Mouse (Mus musculus) ES-Bruce4 (cell line): ENCODE measurements at regions not wholly inside any gene's neighbourhood (a gene's known extent, or its start where the extent isn't known, plus 50 kb on each side); places are given as distances from the start of the nearest gene placed in this dataset.
"Not testable (repeated sequence)": the region's sequence is repeated elsewhere in the genome, so short reads cannot be mapped to it uniquely, and the experiment has no call there.

ENCODE experiments used
- H3K27ac ChIP-seq: 2 replicates; pipeline ENCODE4 v1.5.1; 2012; ENCODE audit warnings: low read length, inconsistent platforms; ENCODE audit not compliant: insufficient read depth
- H3K27me3 ChIP-seq: 2 replicates; pipeline ENCODE4 v1.6.1; 2012; ENCODE audit warnings: mild to moderate bottlenecking, low read length, inconsistent platforms; ENCODE audit not compliant: control insufficient read depth, poor library complexity, insufficient read depth, severe bottlenecking
- H3K36me3 ChIP-seq: 2 replicates; pipeline ENCODE4 v1.6.1; 2012; ENCODE audit warnings: inconsistent platforms, mild to moderate bottlenecking, low read length, moderate library complexity; ENCODE audit not compliant: control insufficient read depth, poor library complexity, insufficient read depth, severe bottlenecking
- H3K4me1 ChIP-seq: one replicate; pipeline ENCODE4 v1.8.1; 2011; ENCODE audit warnings: low read length; ENCODE audit not compliant: control insufficient read depth, insufficient read depth
- H3K4me3 ChIP-seq: 2 replicates; pipeline ENCODE4 v1.5.1; 2011; ENCODE audit warnings: low read depth, mild to moderate bottlenecking, low read length
- H3K9ac ChIP-seq: 2 replicates; pipeline ENCODE4 v1.6.1; 2012; ENCODE audit warnings: low read depth, mild to moderate bottlenecking, inconsistent platforms; ENCODE audit not compliant: poor library complexity, severe bottlenecking
- H3K9me3 ChIP-seq: replicated peaks from 2 replicates; pipeline ENCODE4 v1.6.1; 2012; ENCODE audit warnings: mild to moderate bottlenecking, low read length, inconsistent platforms; ENCODE audit not compliant: control insufficient read depth, poor library complexity, insufficient read depth, severe bottlenecking
- CTCF ChIP-seq: IDR thresholded peaks from one replicate; pipeline ENCODE4 v1.8.1; 2011; ENCODE audit warnings: low read depth, low read length
- EP300 ChIP-seq: IDR thresholded peaks from 2 replicates; pipeline ENCODE4 v1.6.1; 2011; ENCODE audit warnings: low read depth, low read length; ENCODE audit not compliant: insufficient read depth
- POLR2A ChIP-seq: IDR thresholded peaks from one replicate; pipeline ENCODE4 v1.8.1; 2011; ENCODE audit warnings: low read length; ENCODE audit not compliant: insufficient read depth

DNA sequence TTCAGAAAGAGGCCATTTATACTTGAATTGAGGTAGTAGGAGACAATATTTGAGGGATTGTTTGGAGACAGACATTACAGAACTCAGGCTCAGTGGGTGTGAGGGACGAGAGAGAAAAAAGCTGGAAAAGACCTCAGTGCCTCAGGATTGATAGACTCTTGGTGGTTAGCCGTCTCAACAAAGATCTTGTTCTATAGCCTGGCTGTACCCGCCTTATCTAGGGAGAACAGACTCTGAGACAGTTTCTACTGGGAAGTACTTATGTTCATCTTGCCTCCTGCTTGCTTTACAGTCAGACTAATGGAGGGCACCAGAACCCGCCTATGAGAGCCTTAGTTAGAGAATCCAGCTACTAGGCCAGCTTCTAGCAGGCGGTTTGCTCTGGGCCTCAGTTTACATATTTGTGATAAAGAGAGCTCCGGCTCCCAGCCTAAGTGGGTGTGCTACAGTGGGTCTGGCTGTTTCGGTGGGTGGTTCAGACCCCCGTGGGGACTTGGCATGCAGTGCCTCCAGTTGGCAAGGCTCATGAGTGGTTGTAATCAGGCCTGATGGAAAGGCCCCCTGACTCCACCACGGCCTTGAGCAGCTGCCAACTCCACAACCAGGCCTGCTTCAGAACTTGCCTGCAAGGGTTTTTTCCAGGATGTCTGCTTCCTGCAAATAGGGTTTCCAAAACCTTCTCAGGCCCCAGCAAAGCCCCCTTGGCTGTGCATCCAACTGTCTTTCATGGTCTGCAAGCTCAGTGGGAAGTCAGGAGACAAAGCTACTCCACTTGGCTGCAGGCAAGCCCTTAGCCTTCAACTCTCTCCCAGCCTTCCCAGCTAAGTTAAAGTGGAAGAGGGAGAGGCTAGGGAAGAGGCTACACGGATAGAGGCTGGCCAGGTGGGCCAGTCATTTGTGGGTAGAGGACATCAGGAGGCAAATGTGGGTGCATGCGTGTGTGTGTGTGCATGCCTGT, 124.1 kb downstream of the Zfp36l1 start:
- Histone ChIP-seq H3K4me3 (no peak overlapping the region), H3K9me3 (no peaks in the 10 kb centered on the region), H3K27ac (no peak overlapping the region), H3K9ac (no peak overlapping the region), H3K4me1 (no peaks in the 10 kb centered on the region), H3K36me3 (no peaks in the 10 kb centered on the region), H3K27me3 (no peaks in the 10 kb centered on the region)
- TF ChIP-seq POLR2A (no peak), EP300 (no peak), CTCF (no peak)

DNA sequence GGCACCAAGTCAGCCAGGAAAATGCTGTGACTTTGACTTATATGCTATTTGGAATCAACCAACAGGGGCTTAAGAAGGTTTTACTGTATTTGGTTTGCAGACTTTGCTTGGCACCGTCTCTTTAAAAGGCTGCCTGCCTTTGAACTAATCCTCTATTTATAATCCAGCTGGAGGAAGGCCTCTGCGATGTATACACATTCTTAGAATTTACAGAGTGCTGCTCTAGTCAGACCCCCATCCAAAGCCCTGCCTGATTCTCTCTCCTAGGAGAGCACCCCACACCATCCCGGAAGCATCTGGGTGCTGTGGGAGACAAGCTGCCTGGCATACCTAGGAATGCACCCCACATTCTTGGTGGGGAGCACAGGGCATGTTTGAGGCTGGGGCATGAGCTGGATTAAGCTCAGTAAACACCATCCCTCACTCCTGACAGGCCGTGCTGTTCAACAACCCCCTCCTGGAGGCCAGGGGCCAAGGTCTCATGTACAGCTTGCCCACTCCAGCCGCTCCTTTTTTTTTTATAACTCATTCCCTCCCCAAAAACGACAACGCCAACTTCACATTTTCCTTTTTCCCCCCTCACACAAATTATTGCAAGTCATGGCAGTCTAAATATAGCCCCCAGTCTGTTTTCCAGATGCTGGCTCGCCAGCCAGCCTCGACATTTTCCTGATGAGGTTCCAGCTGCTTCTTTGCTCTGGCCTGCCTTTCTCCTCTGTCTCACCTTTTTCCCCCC, 126.4 kb downstream of the Zfp36l1 start:
- TF ChIP-seq EP300 (no peak), POLR2A (no peak), CTCF (no peak)
- Histone ChIP-seq H3K4me1 (peaks cover 4% of the 10 kb centered on the region), H3K9ac (no peak overlapping the region), H3K4me3 (no peak overlapping the region), H3K27me3 (no peaks in the 10 kb centered on the region), H3K27ac (no peak overlapping the region), H3K36me3 (no peaks in the 10 kb centered on the region), H3K9me3 (no peaks in the 10 kb centered on the region)

DNA sequence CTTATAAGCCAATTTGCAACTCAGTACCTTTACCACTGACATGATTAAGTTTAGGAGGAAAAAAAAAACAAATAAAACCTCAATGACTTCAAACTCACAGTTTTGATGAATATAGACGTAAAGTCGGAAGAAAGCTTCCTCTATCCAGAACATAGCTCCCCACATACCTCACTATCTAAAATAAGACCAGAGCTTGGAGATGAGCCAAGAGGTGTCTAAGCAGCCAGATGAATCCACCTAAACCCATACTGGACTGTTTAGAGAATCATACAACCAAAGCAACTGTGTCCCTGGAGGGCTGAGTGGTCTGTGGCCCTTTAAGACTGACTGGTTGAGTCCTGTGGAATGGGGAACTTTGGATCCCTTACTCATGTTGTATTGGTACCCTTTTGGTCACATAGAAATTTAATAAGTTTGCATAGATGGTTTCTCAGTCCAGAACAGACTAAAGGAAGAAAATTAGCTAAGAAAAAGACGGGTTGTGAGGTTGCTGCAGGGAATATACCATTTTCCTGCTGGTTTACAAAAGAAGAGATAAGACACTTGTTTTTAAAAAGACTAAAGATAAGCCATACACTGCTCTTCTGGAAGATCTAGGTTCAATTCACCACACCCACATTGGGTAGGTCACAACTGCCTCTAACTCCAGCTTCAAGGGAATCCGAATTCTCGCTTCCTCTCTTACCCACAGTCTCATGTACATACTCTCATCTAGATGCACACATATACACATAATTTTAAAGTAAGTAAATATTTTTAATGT, 127.6 kb downstream of the Zfp36l1 start:
- no peak overlapping the region for H3K4me3 ChIP-seq
- H3K36me3 ChIP-seq: no peaks in the 10 kb centered on the region
- H3K9ac ChIP-seq: no peak overlapping the region
- H3K9me3 ChIP-seq: no peaks in the 10 kb centered on the region
- TF ChIP-seq POLR2A: no peak
- H3K27me3 ChIP-seq: no peaks in the 10 kb centered on the region
- peaks cover 4% of the 10 kb centered on the region for H3K4me1 ChIP-seq
- H3K27ac ChIP-seq: no peak overlapping the region

DNA sequence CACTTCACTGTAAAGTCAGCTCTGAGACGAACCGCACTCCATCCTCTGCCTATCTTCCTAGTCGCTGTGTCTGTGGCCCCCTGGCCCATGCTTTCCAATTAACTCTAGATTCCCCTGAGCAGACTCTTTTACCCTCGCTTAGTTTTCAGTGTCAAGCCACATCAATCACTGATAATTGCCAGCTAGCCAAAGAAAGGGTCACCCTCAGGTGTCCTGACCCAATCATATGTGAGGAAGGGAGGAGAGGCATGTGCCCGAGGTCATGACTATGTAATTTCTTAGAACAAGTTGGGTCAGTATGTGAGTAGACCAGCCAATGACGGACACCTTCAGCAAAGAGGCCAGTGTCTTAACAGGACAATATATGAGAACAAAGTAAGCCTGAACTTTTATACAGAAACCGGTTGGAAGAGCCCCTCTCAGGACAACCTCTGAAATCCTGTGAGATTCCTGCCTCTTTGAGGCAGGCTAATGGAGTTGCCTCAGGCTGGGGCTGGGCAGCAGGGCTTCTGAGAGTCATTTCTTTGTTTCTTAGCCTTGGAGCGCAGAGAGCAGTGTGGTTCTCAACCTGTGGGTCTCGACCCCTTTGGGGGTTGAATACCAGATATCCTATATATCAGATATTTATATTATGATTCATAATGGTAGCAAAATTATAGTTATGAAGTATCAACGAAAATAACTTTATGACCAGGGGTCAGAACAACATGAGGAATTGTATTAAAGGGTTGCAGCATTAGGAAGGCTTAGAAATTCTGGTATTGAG, 128.6 kb downstream of the Zfp36l1 start:
- peak; percentile 55 for TF ChIP-seq EP300
- TF ChIP-seq CTCF: no peak
- no peak overlapping the region for H3K27ac ChIP-seq

DNA sequence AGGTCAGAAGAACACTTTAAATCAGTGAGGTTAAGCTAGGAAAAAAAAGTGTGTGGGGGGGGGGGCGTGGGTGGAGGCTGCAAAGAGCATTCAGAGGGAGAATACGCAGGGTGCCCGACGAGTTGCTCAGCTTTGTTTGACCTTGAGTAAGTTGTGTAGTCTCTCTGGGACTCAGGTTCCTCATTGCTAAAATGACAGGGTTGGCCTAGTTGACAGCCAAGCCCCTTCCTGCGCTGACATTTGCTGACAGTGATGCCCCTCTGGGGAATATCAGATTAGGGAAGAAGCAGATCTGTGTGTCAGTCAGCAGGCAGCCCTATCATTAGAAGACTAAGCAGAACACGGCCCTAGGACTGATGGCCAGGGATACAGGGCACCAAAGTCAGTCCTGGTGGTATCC, 129.6 kb downstream of the Zfp36l1 start:
- TF ChIP-seq POLR2A (no peak), CTCF (no peak), EP300 (no peak)
- Histone ChIP-seq H3K9ac (no peak overlapping the region), H3K27me3 (no peaks in the 10 kb centered on the region), H3K4me3 (no peak overlapping the region), H3K36me3 (no peaks in the 10 kb centered on the region), H3K9me3 (no peaks in the 10 kb centered on the region), H3K4me1 (peaks cover 4% of the 10 kb centered on the region), H3K27ac (no peak overlapping the region)

More for the DNA sequence above, 128.6 kb downstream of the Zfp36l1 start:
- H3K4me3 ChIP-seq: no peak overlapping the region
- peaks cover 4% of the 10 kb centered on the region for H3K4me1 ChIP-seq
- H3K27me3 ChIP-seq: no peaks in the 10 kb centered on the region
- no peaks in the 10 kb centered on the region for H3K36me3 ChIP-seq
- H3K9ac ChIP-seq: no peak overlapping the region
- H3K9me3 ChIP-seq: no peaks in the 10 kb centered on the region

DNA sequence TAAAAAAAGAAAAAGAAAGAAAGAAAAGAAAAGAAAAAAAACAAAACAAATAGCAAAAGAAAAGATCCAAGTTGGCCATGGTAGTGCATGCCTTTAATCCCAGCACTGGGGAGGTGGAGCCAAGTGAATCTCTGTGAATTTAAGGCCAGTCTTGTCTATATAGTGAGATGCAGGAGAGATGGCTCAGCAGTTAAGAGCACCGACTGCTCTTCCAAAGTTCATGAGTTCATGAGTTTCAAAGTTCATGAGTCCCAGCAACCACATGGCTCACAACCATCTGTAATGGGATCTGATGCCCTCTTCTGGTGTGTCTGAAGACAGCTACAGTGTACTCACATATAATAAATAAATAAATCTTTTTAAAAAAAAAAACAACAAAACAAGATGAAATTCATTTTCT, 130.3 kb downstream of the Zfp36l1 start:
- H3K27ac ChIP-seq, H3K9me3 ChIP-seq, H3K4me3 ChIP-seq, H3K4me1 ChIP-seq, H3K9ac ChIP-seq, H3K36me3 ChIP-seq, H3K27me3 ChIP-seq: not testable (repeated sequence)
